Mouse (Mus musculus): ENCODE data around the gene Vdr. TPM values are rescaled to one million over a fixed set of nuclear protein-coding genes. Genes with fewer than 3 reads are reported as not detected.

Gene Vdr
- polyA plus RNA-seq, 1 experiment from 2014 or later, result 0.72 TPM

- 84% methylated on average over 3 of the region's 3 CpGs for WGBS (ENCODE audit: insufficient replicate concordance)
- no peak overlapping the region for H3K9ac ChIP-seq (ENCODE audit: low read depth, low read length)
- peaks cover 18% of the 10 kb centered on the region for H3K27me3 ChIP-seq (ENCODE audit: control insufficient read depth, insufficient read depth, low read length)
- peaks cover 21% of the 10 kb centered on the region for H3K4me1 ChIP-seq (ENCODE audit: control insufficient read depth, insufficient read depth, low read length)
- H3K36me3 ChIP-seq (ENCODE audit: control insufficient read depth, insufficient read depth, low read length), result no peaks in the 10 kb centered on the region
- no peaks in the 10 kb centered on the region for H3K9me3 ChIP-seq (replicated peaks; ENCODE audit: control insufficient read depth, low read length)
- ATAC-seq (replicated peaks; ENCODE audit: insufficient number of reproducible peaks, low FRiP score, low TSS enrichment), result no peak
- no peak overlapping the region for H3K4me2 ChIP-seq
- H3K4me3 ChIP-seq (ENCODE audit: low read depth, low read length), result no peak overlapping the region
- H3K27ac ChIP-seq (ENCODE audit: low read depth, low read length), result no peak overlapping the region
Observed at GRCm38 (mm10) chr15:97860353-97860752, 50.1 kb downstream of the Vdr start.

- H3K4me3 ChIP-seq (ENCODE audit: low read depth, low read length), result no peak overlapping the region
- H3K4me2 ChIP-seq, result no peak overlapping the region
- H3K27ac ChIP-seq (ENCODE audit: low read depth, low read length), result no peak overlapping the region
- no peak for ATAC-seq (replicated peaks; ENCODE audit: insufficient number of reproducible peaks, low FRiP score, low TSS enrichment)
- H3K36me3 ChIP-seq (ENCODE audit: control insufficient read depth, insufficient read depth, low read length), result no peaks in the 10 kb centered on the region
- peaks cover 22% of the 10 kb centered on the region for H3K27me3 ChIP-seq (ENCODE audit: control insufficient read depth, insufficient read depth, low read length)
- 75% methylated on average over 4 of the region's 4 CpGs for WGBS (ENCODE audit: insufficient replicate concordance)
- H3K9me3 ChIP-seq (replicated peaks; ENCODE audit: control insufficient read depth, low read length), result no peaks in the 10 kb centered on the region
- H3K9ac ChIP-seq (ENCODE audit: low read depth, low read length), result no peak overlapping the region
- H3K4me1 ChIP-seq (ENCODE audit: control insufficient read depth, insufficient read depth, low read length), result peaks cover 9% of the 10 kb centered on the region
Observed at GRCm38 (mm10) chr15:97858431-97858830, 52.0 kb downstream of the Vdr start.

GRCm38 (mm10) chr15:97854551-97854950 is 55.9 kb downstream of the Vdr start:
- H3K4me3 ChIP-seq (ENCODE audit: low read depth, low read length), result no peak overlapping the region
- H3K27ac ChIP-seq (ENCODE audit: low read depth, low read length), result no peak overlapping the region
- 47% methylated on average over 6 of the region's 6 CpGs for WGBS (ENCODE audit: insufficient replicate concordance)
- H3K9me3 ChIP-seq (replicated peaks; ENCODE audit: control insufficient read depth, low read length), result no peaks in the 10 kb centered on the region
- H3K9ac ChIP-seq (ENCODE audit: low read depth, low read length), result no peak overlapping the region
- H3K4me1 ChIP-seq (ENCODE audit: control insufficient read depth, insufficient read depth, low read length), result no peaks in the 10 kb centered on the region
- H3K4me2 ChIP-seq, result no peak overlapping the region
- H3K36me3 ChIP-seq (ENCODE audit: control insufficient read depth, insufficient read depth, low read length), result no peaks in the 10 kb centered on the region
- ATAC-seq (replicated peaks; ENCODE audit: insufficient number of reproducible peaks, low FRiP score, low TSS enrichment), result no peak
- peaks cover 13% of the 10 kb centered on the region for H3K27me3 ChIP-seq (ENCODE audit: control insufficient read depth, insufficient read depth, low read length)

- H3K4me3 ChIP-seq (ENCODE audit: low read depth, low read length), result no peak overlapping the region
- H3K36me3 ChIP-seq (ENCODE audit: control insufficient read depth, insufficient read depth, low read length), result no peaks in the 10 kb centered on the region
- no peak overlapping the region for H3K9ac ChIP-seq (ENCODE audit: low read depth, low read length)
- no peak overlapping the region for H3K27ac ChIP-seq (ENCODE audit: low read depth, low read length)
- peaks cover 13% of the 10 kb centered on the region for H3K27me3 ChIP-seq (ENCODE audit: control insufficient read depth, insufficient read depth, low read length)
- WGBS (ENCODE audit: insufficient replicate concordance), result 37% methylated on average over 8 of the region's 8 CpGs
- no peak for ATAC-seq (replicated peaks; ENCODE audit: insufficient number of reproducible peaks, low FRiP score, low TSS enrichment)
- H3K9me3 ChIP-seq (replicated peaks; ENCODE audit: control insufficient read depth, low read length), result no peaks in the 10 kb centered on the region
- peaks cover 3% of the 10 kb centered on the region; the same call in 1 of the 2 replicates for H3K4me1 ChIP-seq (ENCODE audit: control insufficient read depth, insufficient read depth, low read length)
- no peak overlapping the region for H3K4me2 ChIP-seq
Observed at GRCm38 (mm10) chr15:97854059-97854458, 56.4 kb downstream of the Vdr start.

- Histone ChIP-seq H3K27me3 (ENCODE audit: control insufficient read depth, insufficient read depth, low read length) (peaks cover 13% of the 10 kb centered on the region), H3K36me3 (ENCODE audit: control insufficient read depth, insufficient read depth, low read length) (no peaks in the 10 kb centered on the region), H3K4me2 (no peak overlapping the region), H3K27ac (ENCODE audit: low read depth, low read length) (no peak overlapping the region), H3K4me3 (ENCODE audit: low read depth, low read length) (no peak overlapping the region), H3K9me3 (replicated peaks; ENCODE audit: control insufficient read depth, low read length) (no peaks in the 10 kb centered on the region), H3K4me1 (ENCODE audit: control insufficient read depth, insufficient read depth, low read length) (peaks cover 4% of the 10 kb centered on the region; the same call in 1 of the 2 replicates), H3K9ac (ENCODE audit: low read depth, low read length) (no peak overlapping the region)
- WGBS (ENCODE audit: insufficient replicate concordance), result 80% methylated on average over 3 of the region's 3 CpGs
- ATAC-seq (replicated peaks; ENCODE audit: insufficient number of reproducible peaks, low FRiP score, low TSS enrichment), result no peak
Observed at GRCm38 (mm10) chr15:97852291-97852690, 58.1 kb downstream of the Vdr start.

GRCm38 (mm10) chr15:97851011-97851410 is 59.4 kb downstream of the Vdr start:
- 68% methylated on average over 5 of the region's 5 CpGs for WGBS (ENCODE audit: insufficient replicate concordance)
- Histone ChIP-seq H3K36me3 (ENCODE audit: control insufficient read depth, insufficient read depth, low read length) (no peaks in the 10 kb centered on the region), H3K9ac (ENCODE audit: low read depth, low read length) (no peak overlapping the region), H3K27me3 (ENCODE audit: control insufficient read depth, insufficient read depth, low read length) (peaks cover 9% of the 10 kb centered on the region), H3K9me3 (replicated peaks; ENCODE audit: control insufficient read depth, low read length) (no peaks in the 10 kb centered on the region), H3K4me2 (no peak overlapping the region), H3K4me1 (ENCODE audit: control insufficient read depth, insufficient read depth, low read length) (peaks cover 4% of the 10 kb centered on the region; the same call in 1 of the 2 replicates), H3K27ac (ENCODE audit: low read depth, low read length) (no peak overlapping the region), H3K4me3 (ENCODE audit: low read depth, low read length) (no peak overlapping the region)
- ATAC-seq (replicated peaks; ENCODE audit: insufficient number of reproducible peaks, low FRiP score, low TSS enrichment), result no peak

GRCm38 (mm10) chr15:97850441-97850840 is 60.0 kb downstream of the Vdr start:
- no peak overlapping the region for H3K9ac ChIP-seq (ENCODE audit: low read depth, low read length)
- ATAC-seq (replicated peaks; ENCODE audit: insufficient number of reproducible peaks, low FRiP score, low TSS enrichment), result no peak
- 9% methylated on average over 2 of the region's 2 CpGs for WGBS (ENCODE audit: insufficient replicate concordance)
- H3K36me3 ChIP-seq (ENCODE audit: control insufficient read depth, insufficient read depth, low read length), result no peaks in the 10 kb centered on the region
- no peak overlapping the region for H3K4me2 ChIP-seq
- H3K9me3 ChIP-seq (replicated peaks; ENCODE audit: control insufficient read depth, low read length), result no peaks in the 10 kb centered on the region
- 0 out of 2 replicates have a peak, but pooled peaks cover 4% of the 10 kb centered on the region for H3K27me3 ChIP-seq (ENCODE audit: control insufficient read depth, insufficient read depth, low read length)
- peaks cover 4% of the 10 kb centered on the region; the same call in 1 of the 2 replicates for H3K4me1 ChIP-seq (ENCODE audit: control insufficient read depth, insufficient read depth, low read length)
- H3K4me3 ChIP-seq (ENCODE audit: low read depth, low read length), result no peak overlapping the region
- no peak overlapping the region for H3K27ac ChIP-seq (ENCODE audit: low read depth, low read length)

GRCm38 (mm10) chr15:97849116-97849911 is 61.1 kb downstream of the Vdr start:
- peak; percentile 43; the same call in 1 of the 2 replicates for ATAC-seq (replicated peaks; ENCODE audit: insufficient number of reproducible peaks, low FRiP score, low TSS enrichment)
- Histone ChIP-seq H3K9me3 (replicated peaks; ENCODE audit: control insufficient read depth, low read length) (no peaks in the 10 kb centered on the region), H3K36me3 (ENCODE audit: control insufficient read depth, insufficient read depth, low read length) (no peaks in the 10 kb centered on the region), H3K27me3 (ENCODE audit: control insufficient read depth, insufficient read depth, low read length) (0 out of 2 replicates have a peak, but pooled peaks cover 4% of the 10 kb centered on the region), H3K4me1 (ENCODE audit: control insufficient read depth, insufficient read depth, low read length) (peaks cover 5% of the 10 kb centered on the region; the same call in 1 of the 2 replicates), H3K9ac (ENCODE audit: low read depth, low read length) (peak overlapping the region; percentile 59; the same call in 1 of the 2 replicates), H3K27ac (ENCODE audit: low read depth, low read length) (no peak overlapping the region), H3K4me2 (peak overlapping the region; percentile 71), H3K4me3 (ENCODE audit: low read depth, low read length) (peak overlapping the region; percentile 38)
- WGBS (ENCODE audit: insufficient replicate concordance), result 6% methylated on average over 19 of the region's 19 CpGs

Measured in heart, embryonic 11.5 days (tissue).